ENCODE assay signal across 10 mouse cellular contexts in genomic region chr1:191215776-191216661, GRCm38 (mm10). TPM values are rescaled to one million over a fixed set of nuclear protein-coding genes. Genes with fewer than 3 reads are reported as not detected.
A peak's percentile ranks its signal among the peaks of the same experiment; 100 is the strongest.
DNase-seq lines count a peak whose midpoint lies in the region; ATAC-seq and TF ChIP-seq lines count a peak whose summit lies in the region.
"Had no signal": no experiment of that assay in that cellular context is flagged by ENCODE, and none has a peak within 500 bp of the region (broad histone marks: within the 10 kb centered on the region; RNA-seq: fewer than 3 reads in every experiment).

No protein-coding gene starts in this region.

- H3K4me1 ChIP-seq in midbrain, embryonic 10.5 days: peaks cover 11% of the 10 kb centered on the region
- H3K4me1 ChIP-seq in midbrain, embryonic 15.5 days: 0 out of 2 replicates have a peak, but pooled peaks cover 4% of the 10 kb centered on the region
- peaks cover 4% of the 10 kb centered on the region; the same call in 1 of the 2 replicates for H3K4me1 ChIP-seq in intestine, embryonic 15.5 days (replicated peaks)
- H3K4me1 ChIP-seq in stomach, embryonic 15.5 days: 0 out of 2 replicates have a peak, but pooled peaks cover 4% of the 10 kb centered on the region

- H3K9ac ChIP-seq in midbrain, embryonic 15.5 days: no peak overlapping the region
- no peak overlapping the region for H3K9ac ChIP-seq in intestine, embryonic 15.5 days
- H3K9ac ChIP-seq in stomach, embryonic 15.5 days: no peak overlapping the region

- H3K9me3 ChIP-seq in midbrain, embryonic 10.5 days (replicated peaks): no peaks in the 10 kb centered on the region
- no peaks in the 10 kb centered on the region for H3K9me3 ChIP-seq in midbrain, embryonic 15.5 days
- H3K9me3 ChIP-seq in intestine, embryonic 15.5 days: no peaks in the 10 kb centered on the region
- no peaks in the 10 kb centered on the region for H3K9me3 ChIP-seq in stomach, embryonic 15.5 days

- no peak for TF ChIP-seq CTCF in gastrocnemius, adult 2 months (IDR thresholded peaks at IDR 0.05)
- TF ChIP-seq CTCF in layer of hippocampus, adult 2 months (conservative IDR thresholded peaks at IDR 0.05): no peak

- peak overlapping the region; percentile 44 for H3K4me3 ChIP-seq in gastrocnemius, adult 2 months
- H3K4me3 ChIP-seq in midbrain, embryonic 10.5 days: no peak overlapping the region; the same call in 1 of the 2 replicates
- H3K4me3 ChIP-seq in midbrain, embryonic 15.5 days: no peak overlapping the region
- H3K4me3 ChIP-seq in intestine, embryonic 15.5 days (replicated peaks): no peak overlapping the region
- H3K4me3 ChIP-seq in stomach, embryonic 15.5 days (replicated peaks): no peak overlapping the region
- no peak overlapping the region for H3K4me3 ChIP-seq in layer of hippocampus, adult 2 months

- no peak for ATAC-seq in midbrain, embryonic 15.5 days (replicated peaks)
- ATAC-seq in intestine, embryonic 15.5 days: peak; percentile 65
- ATAC-seq in stomach, embryonic 15.5 days (ENCODE audit: insufficient read depth, low FRiP score, low read depth): no peak

- DNase-seq in gastrocnemius, adult 2 months: no peak
- no peak for DNase-seq in gastrocnemius, adult 18-20 months (ENCODE audit: low spot score)
- DNase-seq in midbrain, embryonic 10.5 days (ENCODE audit: low spot score): no peak
- no peak for DNase-seq in left cerebral cortex, postnatal 36 days (ENCODE audit: low spot score in 2 of 2)
- DNase-seq in layer of hippocampus, adult 2 months (ENCODE audit: low spot score in 2 of 2): no peak
- DNase-seq: B cell, adult 2 months had no signal

- H3K36me3 ChIP-seq in midbrain, embryonic 10.5 days: no peaks in the 10 kb centered on the region
- no peaks in the 10 kb centered on the region for H3K36me3 ChIP-seq in midbrain, embryonic 15.5 days (replicated peaks)
- H3K36me3 ChIP-seq in intestine, embryonic 15.5 days: no peaks in the 10 kb centered on the region
- H3K36me3 ChIP-seq in stomach, embryonic 15.5 days: no peaks in the 10 kb centered on the region

- no peak overlapping the region for H3K4me2 ChIP-seq in midbrain, embryonic 15.5 days
- H3K4me2 ChIP-seq in intestine, embryonic 15.5 days (replicated peaks): peak overlapping the region; percentile 45
- H3K4me2 ChIP-seq in stomach, embryonic 15.5 days: peak overlapping the region; percentile 19; the same call in 1 of the 2 replicates

- H3K27me3 ChIP-seq in midbrain, embryonic 10.5 days (ENCODE audit: low read depth, poor library complexity, severe bottlenecking): peaks cover 7% of the 10 kb centered on the region; the same call in 1 of the 2 replicates
- no peaks in the 10 kb centered on the region; the same call in 1 of the 2 replicates for H3K27me3 ChIP-seq in midbrain, embryonic 15.5 days (replicated peaks)
- H3K27me3 ChIP-seq in intestine, embryonic 15.5 days (replicated peaks): no peaks in the 10 kb centered on the region
- 0 out of 2 replicates have a peak, but pooled peaks cover 3% of the 10 kb centered on the region for H3K27me3 ChIP-seq in stomach, embryonic 15.5 days (replicated peaks)

- no peak overlapping the region for H3K27ac ChIP-seq in gastrocnemius, adult 2 months
- peak overlapping the region; percentile 23; the same call in 1 of the 2 replicates for H3K27ac ChIP-seq in midbrain, embryonic 10.5 days (replicated peaks)
- H3K27ac ChIP-seq in midbrain, embryonic 15.5 days: no peak overlapping the region
- H3K27ac ChIP-seq in intestine, embryonic 15.5 days: no peak overlapping the region
- H3K27ac ChIP-seq in stomach, embryonic 15.5 days: no peak overlapping the region
- H3K27ac ChIP-seq in layer of hippocampus, adult 2 months: no peak overlapping the region

- WGBS in midbrain, embryonic 10.5 days: 37% methylated on average over 19 of the region's 19 CpGs
- WGBS in midbrain, embryonic 15.5 days: 30% methylated on average over 19 of the region's 19 CpGs
- 23% methylated on average over 19 of the region's 19 CpGs for WGBS in intestine, embryonic 15.5 days
- WGBS in stomach, embryonic 15.5 days: 23% methylated on average over 19 of the region's 19 CpGs

- intact Hi-C loops in gastrocnemius, adult 2 months (cut with DNase I): no loop called here
- intact Hi-C loops in left cerebral cortex, postnatal 36 days (cut with DNase I): no loop called here

RNA-seq across cellular contexts. Expression of gene Atf3, which starts 1.8 kb away (rescaled TPM):
- total RNA-seq in gastrocnemius, adult 2 months (2021): 1 to 10 TPM; 2.7 to 7.2 TPM
- total RNA-seq in gastrocnemius, adult 18-20 months (2021): 100 to 1,000 TPM in 1 of 2 experiments, 10 to 100 TPM in 1; 14.7 to 163 TPM
- 5.3 and 5.5 TPM in 2 replicates for polyA plus RNA-seq in midbrain, embryonic 10.5 days (2016; fragmentation: Nextera tagmentation; extraction: Ambion mirVana)
- 1.5 and 1.6 TPM in 2 replicates for polyA plus RNA-seq in midbrain, embryonic 15.5 days (2015; fragmentation: Nextera tagmentation; extraction: Ambion mirVana)
- polyA plus RNA-seq in intestine, embryonic 15.5 days (2015; fragmentation: Nextera tagmentation; extraction: Ambion mirVana): 4.1 and 4.9 TPM in 2 replicates
- polyA plus RNA-seq in stomach, embryonic 15.5 days (2015; fragmentation: Nextera tagmentation; extraction: Ambion mirVana): 4.2 and 4.4 TPM in 2 replicates
- total RNA-seq in left cerebral cortex, postnatal 36 days (2021): 1 to 10 TPM in 1 of 2 experiments, under 1 TPM in 1; 0.68 to 1.2 TPM
- total RNA-seq in layer of hippocampus, adult 2 months (2021): under 1 TPM; 0.52 to 0.67 TPM

RNA-seq across cellular contexts. Expression of gene Fam71a, which starts 51.4 kb away (rescaled TPM):
- not detected for total RNA-seq in gastrocnemius, adult 2 months (2021)
- not detected for total RNA-seq in gastrocnemius, adult 18-20 months (2021)
- polyA plus RNA-seq in midbrain, embryonic 10.5 days (2016; fragmentation: Nextera tagmentation; extraction: Ambion mirVana): not detected in 2 replicates
- polyA plus RNA-seq in midbrain, embryonic 15.5 days (2015; fragmentation: Nextera tagmentation; extraction: Ambion mirVana): not detected in 2 replicates
- polyA plus RNA-seq in intestine, embryonic 15.5 days (2015; fragmentation: Nextera tagmentation; extraction: Ambion mirVana): not detected in 2 replicates
- not detected in 2 replicates for polyA plus RNA-seq in stomach, embryonic 15.5 days (2015; fragmentation: Nextera tagmentation; extraction: Ambion mirVana)
- not detected for total RNA-seq in left cerebral cortex, postnatal 36 days (2021)
- total RNA-seq in layer of hippocampus, adult 2 months (2021): not detected
- total RNA-seq: liver, adult 2 months had no signal
- polyA plus RNA-seq: liver, adult 2 months had no signal
